Mouse (Mus musculus): ENCODE data around the gene Prpsap2. TPM values are rescaled to one million over a fixed set of nuclear protein-coding genes. Genes with fewer than 3 reads are reported as not detected.

Prpsap2 gene
- total RNA-seq, 2 experiments from 2014 or later: 4.6 to 5.0 TPM

Other genes starting within 250 kb of the Prpsap2 start
- gene Epn2, start 182.4 kb downstream of the Prpsap2 start, total RNA-seq (2021): 10 to 100 TPM; 23.2 to 25.1 TPM
- 1 to 10 TPM; 2.0 to 2.7 TPM for gene Grap, start 108.8 kb downstream of the Prpsap2 start, total RNA-seq (2021)
- 1 to 10 TPM in 1 of 2 experiments, under 1 TPM in 1; 0.57 to 1.1 TPM for gene Fam83g, start 78.0 kb downstream of the Prpsap2 start, total RNA-seq (2021)
- not detected for gene Slc5a10, start 41.3 kb downstream of the Prpsap2 start, total RNA-seq (2021)
- 10 to 100 TPM; 75.4 to 75.8 TPM for gene Ulk2, start 93.0 kb upstream of the Prpsap2 start, total RNA-seq (2021)
- gene Akap10, start 168.2 kb upstream of the Prpsap2 start, total RNA-seq (2021): 1 to 10 TPM; 7.6 to 9.0 TPM
- 1 to 10 TPM in 1 of 2 experiments, under 1 TPM in 1; 0.98 to 2.3 TPM for gene Specc1, start 194.7 kb upstream of the Prpsap2 start, total RNA-seq (2021)

Measured in gastrocnemius, adult 18-20 months (tissue).